Mouse (Mus musculus): ENCODE data around the gene Pnmal2. TPM values are rescaled to one million over a fixed set of nuclear protein-coding genes. Genes with fewer than 3 reads are reported as not detected.

The Pnmal2 gene
- polyA plus RNA-seq, 1 experiment from 2014 or later: 4.7 TPM

- Histone ChIP-seq H3K36me3 (no peaks in the 10 kb centered on the region), H3K9me3 (replicated peaks) (no peaks in the 10 kb centered on the region), H3K4me2 (no peak overlapping the region), H3K9ac (no peak overlapping the region), H3K27ac (no peak overlapping the region), H3K4me3 (no peak overlapping the region), H3K4me1 (replicated peaks) (0 out of 2 replicates have a peak, but pooled peaks cover 2% of the 10 kb centered on the region), H3K27me3 (no peaks in the 10 kb centered on the region)
- ATAC-seq (replicated peaks; ENCODE audit: insufficient number of reproducible peaks, insufficient read depth, low FRiP score, low read depth): no peak
- WGBS: 7% methylated on average over 1 of the region's 1 CpGs
Measured at GRCm38 (mm10) chr7:16930850-16931249, 13.6 kb upstream of the Pnmal2 start.

GRCm38 (mm10) chr7:16931968-16932627 lies 12.4 kb upstream of the Pnmal2 start:
- Histone ChIP-seq H3K9me3 (replicated peaks) (no peaks in the 10 kb centered on the region), H3K27ac (no peak overlapping the region), H3K4me2 (no peak overlapping the region), H3K4me1 (replicated peaks) (0 out of 2 replicates have a peak, but pooled peaks cover 2% of the 10 kb centered on the region), H3K9ac (no peak overlapping the region), H3K36me3 (no peaks in the 10 kb centered on the region), H3K4me3 (no peak overlapping the region), H3K27me3 (no peaks in the 10 kb centered on the region)
- WGBS: 20% methylated on average over 14 of the region's 14 CpGs
- peak; percentile 61 for ATAC-seq (replicated peaks; ENCODE audit: insufficient number of reproducible peaks, insufficient read depth, low FRiP score, low read depth)

GRCm38 (mm10) chr7:16932704-16933577 lies 11.5 kb upstream of the Pnmal2 start:
- Histone ChIP-seq H3K4me1 (replicated peaks) (0 out of 2 replicates have a peak, but pooled peaks cover 2% of the 10 kb centered on the region), H3K9me3 (replicated peaks) (no peaks in the 10 kb centered on the region), H3K27ac (no peak overlapping the region), H3K9ac (no peak overlapping the region), H3K36me3 (no peaks in the 10 kb centered on the region), H3K4me2 (no peak overlapping the region), H3K4me3 (no peak overlapping the region), H3K27me3 (no peaks in the 10 kb centered on the region)
- ATAC-seq (replicated peaks; ENCODE audit: insufficient number of reproducible peaks, insufficient read depth, low FRiP score, low read depth): no peak
- WGBS: 38% methylated on average over 14 of the region's 14 CpGs

GRCm38 (mm10) chr7:16937312-16937711 lies 7.2 kb upstream of the Pnmal2 start:
- WGBS: 49% methylated on average over 4 of the region's 4 CpGs

GRCm38 (mm10) chr7:16938117-16938791 lies 6.2 kb upstream of the Pnmal2 start:
- no peak for ATAC-seq (replicated peaks; ENCODE audit: insufficient number of reproducible peaks, insufficient read depth, low FRiP score, low read depth)

More at GRCm38 (mm10) chr7:16937312-16937711, 7.2 kb upstream of the Pnmal2 start:
- Histone ChIP-seq H3K4me1 (replicated peaks) (peaks cover 14% of the 10 kb centered on the region; the same call in 1 of the 2 replicates), H3K27me3 (no peaks in the 10 kb centered on the region), H3K9ac (no peak overlapping the region), H3K27ac (no peak overlapping the region), H3K4me3 (no peak overlapping the region), H3K9me3 (replicated peaks) (no peaks in the 10 kb centered on the region), H3K36me3 (no peaks in the 10 kb centered on the region), H3K4me2 (no peak overlapping the region)
- ATAC-seq (replicated peaks; ENCODE audit: insufficient number of reproducible peaks, insufficient read depth, low FRiP score, low read depth): no peak

GRCm38 (mm10) chr7:16940292-16940691 lies 4.2 kb upstream of the Pnmal2 start:
- Histone ChIP-seq H3K36me3 (no peaks in the 10 kb centered on the region), H3K4me2 (no peak overlapping the region), H3K4me3 (no peak overlapping the region), H3K9ac (no peak overlapping the region), H3K27ac (peak overlapping the region; percentile 27), H3K9me3 (replicated peaks) (no peaks in the 10 kb centered on the region), H3K27me3 (peaks cover 8% of the 10 kb centered on the region), H3K4me1 (replicated peaks) (peaks cover 28% of the 10 kb centered on the region)
- ATAC-seq (replicated peaks; ENCODE audit: insufficient number of reproducible peaks, insufficient read depth, low FRiP score, low read depth): no peak
- WGBS: 26% methylated on average over 7 of the region's 7 CpGs

More at GRCm38 (mm10) chr7:16938117-16938791, 6.2 kb upstream of the Pnmal2 start:
- Histone ChIP-seq H3K4me1 (replicated peaks) (peaks cover 14% of the 10 kb centered on the region; the same call in 1 of the 2 replicates), H3K9ac (no peak overlapping the region), H3K27ac (no peak overlapping the region), H3K4me3 (no peak overlapping the region), H3K9me3 (replicated peaks) (no peaks in the 10 kb centered on the region), H3K27me3 (no peaks in the 10 kb centered on the region), H3K36me3 (no peaks in the 10 kb centered on the region), H3K4me2 (no peak overlapping the region)
- WGBS: 67% methylated on average over 17 of the region's 17 CpGs

GRCm38 (mm10) chr7:16942861-16943260 lies 1.6 kb upstream of the Pnmal2 start:
- Histone ChIP-seq H3K9me3 (replicated peaks) (no peaks in the 10 kb centered on the region), H3K27me3 (peaks cover 30% of the 10 kb centered on the region), H3K36me3 (no peaks in the 10 kb centered on the region), H3K9ac (no peak overlapping the region), H3K4me1 (replicated peaks) (peaks cover 52% of the 10 kb centered on the region), H3K4me2 (no peak overlapping the region), H3K27ac (no peak overlapping the region), H3K4me3 (no peak overlapping the region)
- 61% methylated on average over 4 of the region's 4 CpGs for WGBS
- ATAC-seq (replicated peaks; ENCODE audit: insufficient number of reproducible peaks, insufficient read depth, low FRiP score, low read depth): no peak

GRCm38 (mm10) chr7:16944808-16945315 lies 380 bp downstream of the Pnmal2 start:
- peaks cover 62% of the 10 kb centered on the region for H3K4me1 ChIP-seq (replicated peaks)
- no peaks in the 10 kb centered on the region for H3K9me3 ChIP-seq (replicated peaks)
- peak overlapping the region; percentile 95 for H3K4me2 ChIP-seq
- peak overlapping the region; percentile 42; the same call in 1 of the 2 replicates for H3K27ac ChIP-seq
- H3K9ac ChIP-seq: peak overlapping the region; percentile 75
- peak overlapping the region; percentile 69 for H3K4me3 ChIP-seq
- H3K27me3 ChIP-seq: peaks cover 45% of the 10 kb centered on the region
- no peaks in the 10 kb centered on the region for H3K36me3 ChIP-seq
- 2% methylated on average over 22 of the region's 22 CpGs for WGBS
- no peak for ATAC-seq (replicated peaks; ENCODE audit: insufficient number of reproducible peaks, insufficient read depth, low FRiP score, low read depth)

GRCm38 (mm10) chr7:16945419-16945818 lies 937 bp downstream of the Pnmal2 start:
- Histone ChIP-seq H3K27ac (no peak overlapping the region), H3K27me3 (peaks cover 45% of the 10 kb centered on the region), H3K9me3 (replicated peaks) (no peaks in the 10 kb centered on the region), H3K36me3 (no peaks in the 10 kb centered on the region), H3K4me1 (replicated peaks) (peaks cover 60% of the 10 kb centered on the region), H3K4me3 (peak overlapping the region; percentile 69), H3K4me2 (peak overlapping the region; percentile 95), H3K9ac (peak overlapping the region; percentile 75; the same call in 1 of the 2 replicates)
- WGBS: 22% methylated on average over 17 of the region's 17 CpGs
- ATAC-seq (replicated peaks; ENCODE audit: insufficient number of reproducible peaks, insufficient read depth, low FRiP score, low read depth): no peak

GRCm38 (mm10) chr7:16946441-16947348 lies 2.2 kb downstream of the Pnmal2 start:
- Histone ChIP-seq H3K27me3 (peaks cover 45% of the 10 kb centered on the region), H3K4me3 (peak overlapping the region; percentile 50), H3K4me1 (replicated peaks) (peaks cover 59% of the 10 kb centered on the region), H3K4me2 (peak overlapping the region; percentile 95), H3K36me3 (no peaks in the 10 kb centered on the region), H3K9me3 (replicated peaks) (no peaks in the 10 kb centered on the region), H3K27ac (no peak overlapping the region), H3K9ac (peak overlapping the region; percentile 59)
- ATAC-seq (replicated peaks; ENCODE audit: insufficient number of reproducible peaks, insufficient read depth, low FRiP score, low read depth): no peak
- WGBS: 5% methylated on average over 53 of the region's 53 CpGs
